Mouse (Mus musculus): ENCODE results near the gene Hipk1. TPM values are rescaled to one million over a fixed set of nuclear protein-coding genes. Genes with fewer than 3 reads are reported as not detected.
A peak's percentile ranks its signal among the peaks of the same experiment; 100 is the strongest.
"Not testable (repeated sequence)": the region's sequence is repeated elsewhere in the genome, so short reads cannot be mapped to it uniquely, and the experiment has no call there.

The Hipk1 gene
- 16.8 and 17.2 TPM in 2 replicates for polyA plus RNA-seq (2014; fragmentation: Nextera tagmentation; extraction: Ambion mirVana)

- Histone ChIP-seq H3K9me3 (ENCODE audit: low read depth, low read length) (no peaks in the 10 kb centered on the region), H3K4me3 (ENCODE audit: low read depth, low read length) (peak within 1 kb of the TSS; percentile 93), H3K4me1 (ENCODE audit: insufficient read depth) (peaks cover 5% of the 10 kb centered on the region; the same call in 1 of the 2 replicates), H3K9ac (peak within 1 kb of the TSS; percentile 95), H3K27ac (ENCODE audit: low read depth) (peak within 1 kb of the TSS; percentile 82), H3K36me3 (ENCODE audit: insufficient read depth) (no peaks in the 10 kb centered on the region), H3K27me3 (ENCODE audit: insufficient read depth, low read length) (no peaks in the 10 kb centered on the region), H3K4me2 (peak within 1 kb of the TSS; percentile 67)
- 9% methylated on average over 49 of the region's 49 CpGs for WGBS
- no peak for TF ChIP-seq CTCF (IDR thresholded peaks at IDR 0.05; ENCODE audit: low read depth)
- peak; percentile 97 for ATAC-seq (ENCODE audit: insufficient read depth)
- DNase-seq: peak; percentile 95
Observed at GRCm38 (mm10) chr3:103791230-103792110, at the start of gene Hipk1. Gene Hipk1, minus strand, starts transcription at chr3:103791563.

- not testable (repeated sequence) for H3K4me3 ChIP-seq (ENCODE audit: low read depth, low read length); H3K4me2 ChIP-seq; H3K4me1 ChIP-seq (ENCODE audit: insufficient read depth); H3K9me3 ChIP-seq (ENCODE audit: low read depth, low read length); H3K9ac ChIP-seq; H3K36me3 ChIP-seq (ENCODE audit: insufficient read depth); H3K27ac ChIP-seq (ENCODE audit: low read depth); H3K27me3 ChIP-seq (ENCODE audit: insufficient read depth, low read length); DNase-seq; ATAC-seq (ENCODE audit: insufficient read depth)
- WGBS: 92% methylated on average over 7 of the region's 7 CpGs
Observed at GRCm38 (mm10) chr3:103840946-103841345, 49.6 kb upstream of the Hipk1 start.

- DNase-seq; H3K27ac ChIP-seq (ENCODE audit: low read depth); H3K27me3 ChIP-seq (ENCODE audit: insufficient read depth, low read length); H3K4me2 ChIP-seq; H3K4me3 ChIP-seq (ENCODE audit: low read depth, low read length); H3K9ac ChIP-seq; H3K9me3 ChIP-seq (ENCODE audit: low read depth, low read length); H3K4me1 ChIP-seq (ENCODE audit: insufficient read depth); ATAC-seq (ENCODE audit: insufficient read depth); H3K36me3 ChIP-seq (ENCODE audit: insufficient read depth): not testable (repeated sequence)
- WGBS: 87% methylated on average over 3 of the region's 3 CpGs
Observed at GRCm38 (mm10) chr3:103840195-103840594, 48.8 kb upstream of the Hipk1 start.

- DNase-seq (no peak), ATAC-seq (ENCODE audit: insufficient read depth) (no peak)
- no peak overlapping the region for H3K9ac ChIP-seq
- no peak overlapping the region for H3K4me2 ChIP-seq
- H3K27ac ChIP-seq (ENCODE audit: low read depth): no peak overlapping the region
- no peaks in the 10 kb centered on the region for H3K36me3 ChIP-seq (ENCODE audit: insufficient read depth)
- no peaks in the 10 kb centered on the region for H3K9me3 ChIP-seq (ENCODE audit: low read depth, low read length)
- TF ChIP-seq CTCF (IDR thresholded peaks at IDR 0.05; ENCODE audit: low read depth): no peak
- WGBS: 89% methylated on average over 6 of the region's 6 CpGs
- no peak overlapping the region for H3K4me3 ChIP-seq (ENCODE audit: low read depth, low read length)
- H3K27me3 ChIP-seq (ENCODE audit: insufficient read depth, low read length): no peaks in the 10 kb centered on the region
- H3K4me1 ChIP-seq (ENCODE audit: insufficient read depth): no peaks in the 10 kb centered on the region
Observed at GRCm38 (mm10) chr3:103839711-103840110, 48.3 kb upstream of the Hipk1 start.

- no peaks in the 10 kb centered on the region for H3K36me3 ChIP-seq (ENCODE audit: insufficient read depth)
- 88% methylated on average over 5 of the region's 5 CpGs for WGBS
- ATAC-seq (ENCODE audit: insufficient read depth): no peak
Observed at GRCm38 (mm10) chr3:103836453-103836852, 45.1 kb upstream of the Hipk1 start.

GRCm38 (mm10) chr3:103835951-103836310 lies 44.6 kb upstream of the Hipk1 start:
- no peaks in the 10 kb centered on the region for H3K27me3 ChIP-seq (ENCODE audit: insufficient read depth, low read length)
- no peaks in the 10 kb centered on the region for H3K4me1 ChIP-seq (ENCODE audit: insufficient read depth)
- no peak for ATAC-seq (ENCODE audit: insufficient read depth)
- WGBS: 71% methylated on average over 10 of the region's 10 CpGs
- no peak overlapping the region for H3K4me2 ChIP-seq
- DNase-seq: no peak
- no peak overlapping the region for H3K4me3 ChIP-seq (ENCODE audit: low read depth, low read length)
- TF ChIP-seq CTCF (IDR thresholded peaks at IDR 0.05; ENCODE audit: low read depth): no peak
- H3K9ac ChIP-seq: no peak overlapping the region
- no peak overlapping the region for H3K27ac ChIP-seq (ENCODE audit: low read depth)
- H3K36me3 ChIP-seq (ENCODE audit: insufficient read depth): no peaks in the 10 kb centered on the region
- H3K9me3 ChIP-seq (ENCODE audit: low read depth, low read length): no peaks in the 10 kb centered on the region

More at GRCm38 (mm10) chr3:103836453-103836852, 45.1 kb upstream of the Hipk1 start:
- no peak overlapping the region for H3K4me2 ChIP-seq
- TF ChIP-seq CTCF (IDR thresholded peaks at IDR 0.05; ENCODE audit: low read depth): no peak
- H3K9me3 ChIP-seq (ENCODE audit: low read depth, low read length): no peaks in the 10 kb centered on the region
- H3K4me3 ChIP-seq (ENCODE audit: low read depth, low read length): no peak overlapping the region
- DNase-seq: no peak
- no peaks in the 10 kb centered on the region for H3K27me3 ChIP-seq (ENCODE audit: insufficient read depth, low read length)
- H3K4me1 ChIP-seq (ENCODE audit: insufficient read depth): no peaks in the 10 kb centered on the region
- no peak overlapping the region for H3K27ac ChIP-seq (ENCODE audit: low read depth)
- H3K9ac ChIP-seq: no peak overlapping the region

GRCm38 (mm10) chr3:103835272-103835950 lies 44.0 kb upstream of the Hipk1 start:
- no peaks in the 10 kb centered on the region for H3K4me1 ChIP-seq (ENCODE audit: insufficient read depth)
- H3K27ac ChIP-seq (ENCODE audit: low read depth): no peak overlapping the region
- DNase-seq (no peak), ATAC-seq (ENCODE audit: insufficient read depth) (no peak)
- H3K9me3 ChIP-seq (ENCODE audit: low read depth, low read length): no peaks in the 10 kb centered on the region
- no peaks in the 10 kb centered on the region for H3K36me3 ChIP-seq (ENCODE audit: insufficient read depth)
- 72% methylated on average over 6 of the region's 6 CpGs for WGBS
- no peak overlapping the region for H3K4me2 ChIP-seq
- no peak for TF ChIP-seq CTCF (IDR thresholded peaks at IDR 0.05; ENCODE audit: low read depth)
- H3K9ac ChIP-seq: no peak overlapping the region
- H3K4me3 ChIP-seq (ENCODE audit: low read depth, low read length): no peak overlapping the region
- no peaks in the 10 kb centered on the region for H3K27me3 ChIP-seq (ENCODE audit: insufficient read depth, low read length)
